Mouse (Mus musculus) left cerebral cortex, postnatal 36 days (tissue): ENCODE results near the gene Card19. TPM values are rescaled to one million over a fixed set of nuclear protein-coding genes. Genes with fewer than 3 reads are reported as not detected.
A peak's percentile ranks its signal among the peaks of the same experiment; 100 is the strongest.

ENCODE experiments used
- DNase-seq, 2 experiments: peaks; one replicate each; pipeline ENCODE4 v3.0.0; 2021 to 2022; ENCODE audit warnings: low spot score in 2 of 2, mixed read lengths in 1 of 2
- intact Hi-C: fragments of 180-260 bp; cut with DNase I; formaldehyde crosslinking; loops from one replicate; pipeline ENCODE4 v1.15.1; 2025
- total RNA-seq, 2 experiments: library from RNA; stranded (reverse); gene quantifications; 2 replicates each; pipeline ENCODE4 v1.2.3; 2021

The Card19 gene
- total RNA-seq, result 10 to 100 TPM; 12.2 to 13.2 TPM

GRCm38 (mm10) chr13:49215504-49216219, at the start of gene Card19:
Card19 (minus strand) TSS chr13:49216037.
- intact Hi-C loops, result no loop called here

GRCm38 (mm10) chr13:49260036-49260722, 44.3 kb upstream of the Card19 start:
- intact Hi-C loops, result no loop called here
- no peak for DNase-seq

More at GRCm38 (mm10) chr13:49215504-49216219, at the start of gene Card19:
- DNase-seq, result peak; percentile 82 to 84

DNA sequence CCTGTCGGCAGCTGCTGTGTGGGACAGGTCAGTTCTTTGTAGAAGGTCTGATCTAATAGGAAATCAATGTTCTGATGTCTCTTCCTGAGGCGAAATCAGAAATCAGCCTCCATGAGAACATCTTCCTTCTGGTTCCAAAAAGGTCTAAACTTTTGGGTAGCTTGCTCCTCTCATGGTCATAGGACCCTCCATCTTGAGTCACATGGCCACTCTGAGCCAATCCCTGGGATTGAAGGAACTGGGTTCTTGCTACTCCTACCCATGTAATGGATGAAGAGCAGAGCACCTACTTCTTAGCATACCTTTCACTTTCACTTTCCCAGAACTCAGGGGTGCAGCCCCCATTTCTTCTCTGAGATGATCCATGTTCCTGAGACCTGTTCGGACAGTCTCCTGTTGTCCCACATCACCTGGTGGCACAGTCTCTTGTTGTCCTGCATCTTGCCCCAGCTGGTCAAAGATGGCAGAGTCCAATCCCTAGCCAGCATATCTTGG, 42.0 kb upstream of the Card19 start:
- intact Hi-C loops, result no loop called here
- no peak for DNase-seq

DNA sequence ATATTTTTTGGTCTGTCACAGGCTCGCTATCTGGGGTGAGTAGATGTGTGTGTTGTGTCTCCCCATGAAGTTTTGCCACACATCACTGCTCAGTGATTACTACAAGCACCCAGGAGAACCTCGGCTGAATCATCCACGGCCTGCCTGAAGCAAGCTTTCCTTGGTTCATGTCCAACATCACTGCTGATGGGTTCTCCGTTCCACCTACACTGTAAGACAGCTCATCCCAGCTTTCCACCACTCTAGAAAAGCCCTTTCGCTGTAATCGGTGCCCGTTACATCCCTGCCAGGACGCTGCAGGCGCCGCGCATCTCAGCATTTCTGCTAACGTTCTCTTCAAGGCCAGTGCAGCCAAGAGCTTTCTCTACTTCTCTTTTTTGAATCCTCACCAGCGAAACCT, 36.9 kb upstream of the Card19 start:
- intact Hi-C loops, result no loop called here
- peak; percentile 30 to 37 for DNase-seq

DNA sequence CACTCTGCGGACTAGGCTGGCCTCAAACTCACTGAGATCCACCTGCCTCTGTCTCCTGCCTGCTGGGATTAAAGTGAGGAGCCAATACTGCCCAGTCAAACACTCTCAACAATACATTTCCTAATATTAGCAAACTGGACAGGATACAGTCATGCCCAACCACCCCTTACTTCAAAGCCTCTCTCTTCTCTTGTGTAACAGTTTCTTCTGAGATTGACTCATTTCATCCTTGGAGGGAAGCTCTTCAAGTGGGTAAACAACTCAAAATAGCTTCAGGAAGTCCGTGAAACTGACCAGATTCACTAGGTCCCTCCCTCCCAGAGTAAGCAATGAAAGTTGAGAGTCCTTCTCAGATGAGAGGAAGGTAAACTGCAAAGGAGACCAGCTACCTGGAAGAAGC, 36.3 kb upstream of the Card19 start:
- no peak for DNase-seq
- intact Hi-C loops, result no loop called here

DNA sequence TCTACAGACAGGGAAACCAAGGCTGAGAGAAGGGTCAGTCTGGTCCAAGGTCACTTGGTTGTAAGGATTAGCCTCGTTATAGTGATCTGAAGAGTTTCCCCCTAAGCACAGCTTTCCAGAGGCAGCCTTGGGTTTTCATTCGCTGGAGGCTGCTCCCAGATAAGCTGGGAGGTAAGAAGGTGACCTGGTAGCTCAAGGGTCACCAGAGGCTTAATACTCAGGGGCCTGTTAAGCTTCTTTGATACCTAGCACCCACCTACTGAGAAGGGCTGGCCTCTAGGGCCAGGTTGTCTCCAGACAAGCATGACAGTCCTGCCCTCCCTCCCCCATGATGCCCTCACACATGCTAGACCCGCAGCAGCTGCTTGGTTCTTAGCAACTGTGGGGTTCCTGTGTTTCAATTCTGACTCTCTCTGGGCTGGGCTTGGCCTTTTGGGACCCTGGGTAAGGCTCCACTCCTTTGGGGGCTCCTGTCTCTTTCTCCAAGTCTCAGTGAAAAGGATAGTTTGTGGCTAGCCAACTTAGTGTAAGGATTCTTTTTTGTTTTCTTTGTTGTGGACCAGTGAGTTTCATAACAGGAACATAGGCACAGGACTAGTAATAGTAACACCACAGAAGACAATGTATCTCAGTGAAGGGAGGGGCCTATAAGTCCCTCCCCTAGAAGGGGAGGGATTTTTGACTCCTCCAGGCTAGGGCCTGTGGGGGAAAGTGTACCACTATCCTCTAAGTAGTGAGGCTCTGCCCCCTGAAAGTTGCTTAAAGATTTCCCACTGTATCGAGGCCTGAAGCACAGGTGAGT, 35.1 kb upstream of the Card19 start:
- no peak for DNase-seq

GRCm38 (mm10) chr13:49249634-49250033, 33.8 kb upstream of the Card19 start:
- intact Hi-C loops, result no loop called here
- no peak for DNase-seq

More for the DNA sequence above, 35.1 kb upstream of the Card19 start:
- intact Hi-C loops, result no loop called here

- no peak for DNase-seq
- intact Hi-C loops, result no loop called here
Observed at GRCm38 (mm10) chr13:49248923-49249322, 33.1 kb upstream of the Card19 start.

DNA sequence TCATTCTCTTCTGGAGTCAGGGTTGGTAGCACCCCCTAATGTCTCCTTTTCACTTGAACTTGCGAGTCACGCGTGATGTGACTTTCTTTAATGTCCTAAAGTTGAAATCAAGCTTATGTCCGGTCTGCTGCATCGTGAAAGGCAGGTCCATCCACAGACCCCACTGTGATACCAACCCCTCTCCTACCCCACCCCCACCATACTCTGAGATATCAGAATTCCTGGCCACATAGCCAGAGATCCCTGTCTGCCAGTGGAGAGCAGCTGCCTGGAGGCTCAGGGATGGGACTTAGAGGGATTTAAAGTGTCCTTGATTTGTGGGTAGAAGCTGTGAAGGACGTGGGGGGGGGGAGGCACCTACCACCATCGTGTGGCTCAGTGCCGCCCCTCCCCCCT, 32.6 kb upstream of the Card19 start, which contains the start of gene Susd3:
TSS of gene Susd3 (minus strand) at position 240 of the 396 bp plus-strand sequence.
- no peak for DNase-seq
- intact Hi-C loops, result no loop called here

GRCm38 (mm10) chr13:49247740-49248466, 32.1 kb upstream of the Card19 start:
- no peak for DNase-seq
- intact Hi-C loops, result no loop called here

DNA sequence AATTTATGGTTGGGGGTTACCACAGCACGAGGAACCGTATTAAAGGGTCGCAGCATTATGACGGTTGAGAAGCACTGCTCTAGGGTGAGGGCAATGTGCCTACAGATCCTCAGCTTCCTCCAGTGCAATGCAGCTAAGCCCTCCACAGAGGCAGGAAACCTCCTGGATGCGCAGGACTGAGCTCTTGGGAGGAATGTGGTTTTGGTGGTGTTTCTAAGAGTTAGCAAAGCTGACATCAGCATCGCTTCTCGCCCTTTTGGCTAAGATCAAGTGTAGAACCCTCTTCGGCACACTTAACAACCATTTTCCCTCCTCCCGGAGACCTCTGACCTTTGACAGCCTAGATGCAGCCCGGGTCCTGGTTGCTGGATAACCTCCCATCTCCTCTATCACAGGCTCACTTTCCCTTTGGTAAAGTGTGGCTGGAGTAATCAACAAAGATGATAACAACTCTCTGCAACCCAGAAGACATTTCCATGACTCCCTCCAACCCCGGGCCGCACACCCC, 31.4 kb upstream of the Card19 start:
- intact Hi-C loops, result no loop called here
- DNase-seq, result no peak

GRCm38 (mm10) chr13:49246626-49247025, 30.8 kb upstream of the Card19 start:
- DNase-seq, result no peak
- intact Hi-C loops, result no loop called here

DNA sequence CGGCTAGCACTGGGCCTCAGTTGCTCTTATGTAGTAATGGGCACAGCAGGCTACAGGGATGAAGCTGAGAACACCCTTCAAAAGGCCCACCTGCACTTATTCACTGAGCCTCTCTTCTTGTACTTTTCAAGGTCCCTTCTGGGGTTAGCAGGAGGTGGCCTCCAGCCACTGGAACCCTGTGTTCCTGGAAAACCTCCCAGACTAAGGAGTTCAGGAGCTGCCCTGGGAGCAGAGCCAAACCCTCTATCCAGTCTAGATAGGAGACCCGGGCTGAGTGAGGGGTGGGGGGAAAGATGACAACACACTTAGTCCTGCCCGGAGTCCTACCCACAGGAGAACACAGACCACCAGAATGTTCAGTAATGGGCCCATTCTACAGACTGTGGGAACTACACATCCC, 30.2 kb upstream of the Card19 start:
- intact Hi-C loops, result no loop called here
- DNase-seq, result no peak

DNA sequence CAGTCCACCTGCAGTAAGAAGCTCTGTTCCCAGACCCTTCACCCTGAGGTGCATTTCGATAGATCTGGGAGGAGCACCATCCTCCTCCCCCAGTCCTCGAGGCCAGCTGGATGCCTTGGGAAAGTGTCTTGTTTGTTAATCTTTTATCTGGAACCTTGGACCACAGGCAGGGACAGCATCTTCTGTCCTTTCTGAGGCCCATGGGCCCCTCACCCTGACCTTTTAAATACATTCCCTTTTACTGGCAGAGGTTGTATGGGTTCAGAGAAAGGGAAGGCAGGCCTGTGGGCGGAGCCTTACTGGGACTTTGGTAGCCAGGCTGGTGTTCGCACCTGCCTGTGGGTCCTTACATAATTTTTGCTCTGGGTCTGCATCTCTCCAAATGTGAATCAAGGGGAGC, 29.4 kb upstream of the Card19 start:
- intact Hi-C loops, result no loop called here
- no peak for DNase-seq

- intact Hi-C loops, result no loop called here
- no peak for DNase-seq
Observed at GRCm38 (mm10) chr13:49243492-49243891, 27.7 kb upstream of the Card19 start.

DNA sequence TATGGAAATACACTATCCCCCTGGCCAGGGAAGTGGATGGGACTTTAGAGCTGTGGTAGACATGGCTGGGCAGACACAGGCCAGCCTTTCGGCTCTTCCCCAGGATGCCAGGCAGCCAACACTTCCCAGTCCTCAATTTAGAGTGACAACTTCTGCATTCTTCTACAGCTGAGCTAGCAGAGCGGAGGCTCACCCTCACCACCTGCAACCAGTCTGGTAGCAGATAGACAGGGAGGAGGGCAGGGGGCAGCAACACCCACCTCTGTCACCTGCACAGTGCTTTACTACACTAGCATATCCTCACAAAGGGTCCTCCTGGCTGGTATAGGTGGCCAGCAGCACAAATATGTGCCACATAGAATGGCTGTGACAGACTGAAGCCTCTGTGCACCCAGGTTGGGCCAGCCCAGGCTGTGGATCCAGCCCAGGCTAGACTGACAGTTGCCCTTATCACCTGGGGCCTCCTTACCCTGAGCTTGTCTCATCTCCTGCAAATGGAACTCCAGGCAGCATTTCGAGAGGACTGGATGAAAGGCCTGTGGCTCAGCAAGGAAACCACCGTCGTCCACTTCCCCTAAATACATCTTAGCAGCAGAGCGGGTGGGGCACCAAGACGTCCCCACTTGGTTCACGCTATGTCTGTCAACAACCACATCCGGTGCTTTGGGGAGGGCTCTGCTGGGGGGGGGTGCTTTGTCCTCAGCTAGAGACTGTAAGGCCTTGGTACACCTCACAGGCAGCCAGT, 26.7 kb upstream of the Card19 start:
- DNase-seq, result no peak
- intact Hi-C loops, result no loop called here

- no peak for DNase-seq
- intact Hi-C loops, result no loop called here
Observed at GRCm38 (mm10) chr13:49238737-49239136, 22.9 kb upstream of the Card19 start.

- intact Hi-C loops, result no loop called here
- no peak for DNase-seq
Observed at GRCm38 (mm10) chr13:49237617-49238016, 21.8 kb upstream of the Card19 start.

DNA sequence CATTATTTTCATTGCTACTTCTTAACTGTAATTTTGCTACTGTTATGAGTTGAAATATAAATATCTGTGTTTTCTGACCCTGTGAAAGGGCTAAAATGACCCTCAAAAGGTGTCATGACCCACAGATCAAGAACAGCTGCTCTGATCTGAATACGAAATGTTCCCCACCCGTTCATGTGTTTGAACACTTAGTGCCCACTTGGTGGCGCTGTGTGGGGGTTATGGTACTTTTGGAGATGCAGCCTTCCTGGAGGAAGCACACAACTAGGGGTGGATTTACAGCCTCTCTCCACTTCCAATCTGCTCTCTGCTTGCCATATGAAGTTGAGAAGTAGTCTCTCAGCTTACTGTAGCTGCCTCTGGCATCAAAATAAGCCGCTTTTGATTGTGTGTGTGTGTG, 18.9 kb upstream of the Card19 start:
- DNase-seq, result no peak
- intact Hi-C loops, result no loop called here
